8 mouse cellular contexts compared by ENCODE assay signal in genomic region chr6:87335091-87335934, GRCm38 (mm10). TPM values are rescaled to one million over a fixed set of nuclear protein-coding genes. Genes with fewer than 3 reads are reported as not detected.
DNase-seq lines count a peak whose midpoint lies in the region; ATAC-seq and TF ChIP-seq lines count a peak whose summit lies in the region.

Gene Antxr1 (minus strand): TSS chr6:87335821.

- H3K36me3 ChIP-seq in MEL (ENCODE audit: control insufficient read depth in 1 of 2, insufficient read depth in 2 of 2, low read length in 2 of 2), result no peaks in the 10 kb centered on the region
- H3K36me3 ChIP-seq in forebrain, postnatal 0 days (ENCODE audit: insufficient read depth), result no peaks in the 10 kb centered on the region
- no peaks in the 10 kb centered on the region for H3K36me3 ChIP-seq in lung, embryonic 15.5 days

- H3K4me2 ChIP-seq in forebrain, postnatal 0 days (ENCODE audit: low read depth), result peak within 1 kb of the TSS; percentile 98
- peak within 1 kb of the TSS; percentile 70 for H3K4me2 ChIP-seq in lung, embryonic 15.5 days

- H3K27ac ChIP-seq in MEL (ENCODE audit: control insufficient read depth, low read depth, low read length), result no peak within 1 kb of the TSS
- peak within 1 kb of the TSS; percentile 57; the same call in 1 of the 2 replicates for H3K27ac ChIP-seq in forebrain, postnatal 0 days (ENCODE audit: low read depth, low read length)
- peak within 1 kb of the TSS; percentile 97 for H3K27ac ChIP-seq in lung, embryonic 15.5 days

- H3K4me1 ChIP-seq in MEL (ENCODE audit: control insufficient read depth in 1 of 2, insufficient read depth in 2 of 2, low read length in 2 of 2), result no peaks in the 10 kb centered on the region
- H3K4me1 ChIP-seq in forebrain, postnatal 0 days (ENCODE audit: insufficient read depth), result 0 out of 2 replicates have a peak, but pooled peaks cover 4% of the 10 kb centered on the region
- peaks cover 36% of the 10 kb centered on the region for H3K4me1 ChIP-seq in lung, embryonic 15.5 days

- peak; percentile 50 for TF ChIP-seq RAD21 in MEL (IDR thresholded peaks at IDR 0.05; ENCODE audit: low read depth, low read length)

- peak; percentile 6 for DNase-seq in MEL (ENCODE audit: low read depth, low spot score)
- peak; percentile 72 for DNase-seq in brain, embryonic 14.5 days (ENCODE audit: low read depth)
- DNase-seq in forebrain, postnatal 0 days, result peak; percentile 71
- peak; percentile 59 to 72 for DNase-seq in heart, postnatal 36 days
- DNase-seq in layer of hippocampus, adult 8-10 months (ENCODE audit: low spot score in 2 of 2), result peak in 1 of 2 experiments; percentile 42
- peak; percentile 50 for DNase-seq in ovary, postnatal 14 days (ENCODE audit: low spot score)
- peak; percentile 52 to 66 for DNase-seq in urinary bladder, postnatal 36 days (ENCODE audit: low spot score in 2 of 2)

- no peak within 1 kb of the TSS for H3K9ac ChIP-seq in MEL (ENCODE audit: control insufficient read depth, low read depth, low read length, poor library complexity, severe bottlenecking)
- peak within 1 kb of the TSS; percentile 71 for H3K9ac ChIP-seq in forebrain, postnatal 0 days
- H3K9ac ChIP-seq in lung, embryonic 15.5 days, result peak within 1 kb of the TSS; percentile 81

- peak; percentile 74 for ATAC-seq in forebrain, postnatal 0 days
- peak; percentile 79 for ATAC-seq in lung, embryonic 15.5 days (ENCODE audit: borderline replicate concordance, extremely low read depth, low FRiP score, low TSS enrichment)

- H3K9me3 ChIP-seq in MEL (replicated peaks; ENCODE audit: insufficient read depth, low read length), result no peaks in the 10 kb centered on the region
- no peaks in the 10 kb centered on the region for H3K9me3 ChIP-seq in forebrain, postnatal 0 days (ENCODE audit: low read length)
- no peaks in the 10 kb centered on the region for H3K9me3 ChIP-seq in lung, embryonic 15.5 days

- WGBS in forebrain, postnatal 0 days, result under 1% methylated on average over 54 of the region's 54 CpGs
- under 1% methylated on average over 54 of the region's 54 CpGs for WGBS in lung, embryonic 15.5 days

- TF ChIP-seq CTCF in MEL (IDR thresholded peaks at IDR 0.05 in 2 of 3, conservative IDR thresholded peaks at IDR 0.05 in 1 of 3; ENCODE audit: control insufficient read depth in 1 of 3, insufficient read depth in 1 of 3, low read depth in 2 of 3, low read length in 3 of 3, poor library complexity in 1 of 3, severe bottlenecking in 1 of 3), result peak; percentile 25 to 65 (median 58); a peak in 5 of 6 replicates
- TF ChIP-seq CTCF in brain, embryonic 14.5 days (IDR thresholded peaks at IDR 0.05; ENCODE audit: borderline replicate concordance, extremely low read depth, insufficient read depth, insufficient read length), result peak; percentile 57; the same call in 1 of the 2 replicates
- TF ChIP-seq CTCF in forebrain, postnatal 0 days (IDR thresholded peaks at IDR 0.05; ENCODE audit: low read depth), result peak; percentile 60

- TF ChIP-seq EP300 in MEL (IDR thresholded peaks at IDR 0.05; ENCODE audit: low read depth in 1 of 2, low read length in 2 of 2), result no peak

- no peaks in the 10 kb centered on the region for H3K79me2 ChIP-seq in MEL (ENCODE audit: control insufficient read depth, insufficient read depth, low read length, poor library complexity)

- intact Hi-C loops in heart, postnatal 36 days (cut with DNase I), result loop anchor here (1.0 to 5.0 kb wide), 2 partner anchors 47 to 234 kb away; no protein-coding TSS in a partner anchor

- H3K27me3 ChIP-seq in MEL (ENCODE audit: control insufficient read depth in 1 of 2, insufficient read depth in 2 of 2, low read length in 2 of 2), result peaks cover 0 to 2% of the 10 kb centered on the region in 2 experiments; a peak in 1 of 4 replicates
- no peaks in the 10 kb centered on the region for H3K27me3 ChIP-seq in forebrain, postnatal 0 days (ENCODE audit: insufficient read depth, low read length)
- no peaks in the 10 kb centered on the region for H3K27me3 ChIP-seq in lung, embryonic 15.5 days

- TF ChIP-seq POLR2A in MEL (IDR thresholded peaks at IDR 0.05; ENCODE audit: control insufficient read depth in 1 of 2, insufficient read depth in 1 of 2, low read depth in 1 of 2, low read length in 2 of 2, poor library complexity in 1 of 2), result no peak
- no peak for TF ChIP-seq POLR2A in brain, embryonic 14.5 days (IDR thresholded peaks at IDR 0.05; ENCODE audit: borderline replicate concordance, extremely low read depth, insufficient read depth, insufficient read length, poor library complexity, severe bottlenecking)

- no peak within 1 kb of the TSS for H3K4me3 ChIP-seq in MEL (ENCODE audit: control insufficient read depth in 1 of 2, insufficient read depth in 1 of 2, low read depth in 2 of 2, low read length in 2 of 2)
- H3K4me3 ChIP-seq in forebrain, postnatal 0 days (ENCODE audit: low read depth, low read length), result peak within 1 kb of the TSS; percentile 66
- peak within 1 kb of the TSS; percentile 73 for H3K4me3 ChIP-seq in lung, embryonic 15.5 days

TF ChIP-seq in MEL, 35 proteins besides CTCF, POLR2A, EP300 and RAD21:
- TF ChIP-seq ZNF384 (IDR thresholded peaks at IDR 0.05; ENCODE audit: low read depth, low read length) (peak; percentile 99), POLR2AphosphoS2 (IDR thresholded peaks at IDR 0.05; ENCODE audit: low read length) (no peak), CHD1 (IDR thresholded peaks at IDR 0.05; ENCODE audit: low read depth, low read length) (no peak), TCF12 (IDR thresholded peaks at IDR 0.05; ENCODE audit: low read depth, low read length) (no peak), SMC3 (IDR thresholded peaks at IDR 0.05; ENCODE audit: low read depth, low read length) (peak; percentile 62), HCFC1 (IDR thresholded peaks at IDR 0.05; ENCODE audit: low read depth, low read length) (no peak), BHLHE40 (IDR thresholded peaks at IDR 0.05; ENCODE audit: borderline replicate concordance, low read depth, low read length) (no peak), TAL1 (IDR thresholded peaks at IDR 0.05; ENCODE audit: low read length) (no peak), JUND (IDR thresholded peaks at IDR 0.05; ENCODE audit: low read depth, low read length) (no peak), USF1 (IDR thresholded peaks at IDR 0.05; ENCODE audit: low read depth, low read length) (no peak), E2F4 (IDR thresholded peaks at IDR 0.05; ENCODE audit: borderline replicate concordance, low read depth, low read length) (no peak), POLR2AphosphoS5 (IDR thresholded peaks at IDR 0.05; ENCODE audit: borderline replicate concordance, low read depth, low read length) (no peak), ZKSCAN1 (IDR thresholded peaks at IDR 0.05; ENCODE audit: low read depth, low read length) (peak; percentile 16; the same call in 1 of the 2 replicates), MAZ (IDR thresholded peaks at IDR 0.05; ENCODE audit: low read depth, low read length) (0 out of 2 replicates have a peak, but pooled peaks have one; percentile 41), MYB (IDR thresholded peaks at IDR 0.05; ENCODE audit: low read depth, low read length) (no peak), ZC3H11A (IDR thresholded peaks at IDR 0.05; ENCODE audit: low read depth, low read length) (no peak), NELFE (IDR thresholded peaks at IDR 0.05; ENCODE audit: low read depth, low read length) (no peak), MEF2A (IDR thresholded peaks at IDR 0.05; ENCODE audit: extremely low read depth, insufficient replicate concordance, low read depth, low read length, poor library complexity, severe bottlenecking) (no peak), MXI1 (IDR thresholded peaks at IDR 0.05; ENCODE audit: low read depth, low read length) (no peak), UBTF (IDR thresholded peaks at IDR 0.05; ENCODE audit: borderline replicate concordance, insufficient read depth, low read depth, low read length) (no peak), GATA1 (IDR thresholded peaks at IDR 0.05; ENCODE audit: low read depth, low read length) (no peak), MYC (IDR thresholded peaks at IDR 0.05; ENCODE audit: low read depth, low read length) (no peak), KAT2A (conservative IDR thresholded peaks at IDR 0.05; ENCODE audit: low read depth, low read length) (no peak)

RNA-seq across cellular contexts. Expression of gene Antxr1, which starts in this region (rescaled TPM):
- total RNA-seq in MEL (2012; rRNA removed), result not detected in 2 replicates
- polyA plus RNA-seq in MEL (2012; ENCODE audit: insufficient read depth in 1 of 2, insufficient read length in 2 of 2, low read depth in 1 of 2, low replicate concordance in 2 of 2, missing spikeins in 1 of 2), result under 1 TPM in 1 of 2 experiments, not detected in 1; 0.10 TPM
- 6.0 and 10.0 TPM in 2 replicates for polyA plus RNA-seq in brain, embryonic 14.5 days (2012; rRNA removed)
- total RNA-seq in forebrain, postnatal 0 days (2014; rRNA removed), result 13.2 and 14.4 TPM in 2 replicates
- polyA plus RNA-seq in forebrain, postnatal 0 days (2015; fragmentation: Nextera tagmentation; extraction: Ambion mirVana), result 1.3 and 1.8 TPM in 2 replicates
- total RNA-seq in heart, postnatal 36 days (2021), result 1 to 10 TPM; 9.3 to 9.5 TPM
- 10 to 100 TPM; 11.2 to 16.5 (median 12.9) TPM for total RNA-seq in layer of hippocampus, adult 8-10 months (2022)
- 12.0 and 13.6 TPM in 2 replicates for polyA plus RNA-seq in lung, embryonic 15.5 days (2015; fragmentation: Nextera tagmentation; extraction: Ambion mirVana)

Comparison
In these comparisons a context has a peak if more than half of its experiments do, and no peak if none do; other contexts are left out.
1. RNA of gene Antxr1 (total RNA-seq): 11.2 to 16.5 TPM in layer of hippocampus, adult 8-10 months, 13.2 to 14.4 TPM in forebrain, postnatal 0 days and 9.3 to 9.5 TPM in heart, postnatal 36 days; not detected in MEL; every median in the first group is over 10 times any median in the second.
2. Peak in DNase-seq in MEL; RNA of the gene not detected or under 1 TPM.
3. H3K4me3 ChIP-seq: peak in forebrain, postnatal 0 days (single experiment) and lung, embryonic 15.5 days (single experiment); none in MEL (0 of 2).
4. Peak in every context shown above with its lines, with median percentiles within 50 percentile points of each other: CTCF ChIP-seq.